31 mouse cellular contexts compared by ENCODE assay signal in genomic region chr16:5183310-5183975, GRCm38 (mm10). TPM values are rescaled to one million over a fixed set of nuclear protein-coding genes. Genes with fewer than 3 reads are reported as not detected.
DNase-seq lines count a peak whose midpoint lies in the region; ATAC-seq and TF ChIP-seq lines count a peak whose summit lies in the region.
"Had no signal": no experiment of that assay in that cellular context is flagged by ENCODE, and none has a peak within 500 bp of the region (broad histone marks: within the 10 kb centered on the region; RNA-seq: fewer than 3 reads in every experiment).

No protein-coding gene starts in this region.

- no peak overlapping the region for H3K4me2 ChIP-seq in hindbrain, postnatal 0 days (ENCODE audit: low read depth, low read length)
- no peak overlapping the region for H3K4me2 ChIP-seq in hindbrain, embryonic 11.5 days (replicated peaks; ENCODE audit: low read depth, low read length)
- no peak overlapping the region for H3K4me2 ChIP-seq in embryonic facial prominence, embryonic 15.5 days (replicated peaks)
- no peak overlapping the region for H3K4me2 ChIP-seq in heart, embryonic 12.5 days
- H3K4me2 ChIP-seq: embryonic facial prominence, embryonic 12.5 days; intestine, embryonic 15.5 days; limb, embryonic 15.5 days; liver, embryonic 13.5 days; midbrain, embryonic 15.5 days; neural tube, embryonic 12.5 days had no signal

- H3K9ac ChIP-seq in hindbrain, postnatal 0 days (replicated peaks; ENCODE audit: low read length): no peak overlapping the region
- H3K9ac ChIP-seq in hindbrain, embryonic 11.5 days (ENCODE audit: low read depth, low read length): no peak overlapping the region
- no peak overlapping the region for H3K9ac ChIP-seq in embryonic facial prominence, embryonic 15.5 days
- H3K9ac ChIP-seq in heart, embryonic 12.5 days: no peak overlapping the region
- H3K9ac ChIP-seq: embryonic facial prominence, embryonic 12.5 days; intestine, embryonic 15.5 days; limb, embryonic 15.5 days; liver, embryonic 13.5 days; midbrain, embryonic 15.5 days; neural tube, embryonic 12.5 days had no signal

- DNase-seq in hindbrain, postnatal 0 days (ENCODE audit: low spot score): peak; percentile 20
- no peak for DNase-seq in hindbrain, embryonic 11.5 days (ENCODE audit: low spot score)
- peak; percentile 45 to 50 for DNase-seq in cerebellum, adult 2 months
- DNase-seq in cerebellum, adult 9-11 months: peak; percentile 61
- no peak for DNase-seq in urinary bladder, postnatal 25 days (ENCODE audit: low spot score)
- DNase-seq: B cell, adult 2 months; heart, postnatal 14 days; kidney, adult 2 months; kidney, postnatal 36 days; liver, embryonic 13.5 days; lung, adult 18-20 months; lung, postnatal 10 days; right cerebral cortex, adult 18-20 months; right cerebral cortex, postnatal 4 days; thymus, adult 2 months; thymus, postnatal 36 days had no signal

- no peaks in the 10 kb centered on the region for H3K9me3 ChIP-seq in hindbrain, postnatal 0 days (ENCODE audit: low read length)
- no peaks in the 10 kb centered on the region for H3K9me3 ChIP-seq in hindbrain, embryonic 11.5 days (ENCODE audit: control insufficient read depth, low read length)
- H3K9me3 ChIP-seq in embryonic facial prominence, embryonic 15.5 days (replicated peaks): no peaks in the 10 kb centered on the region
- H3K9me3 ChIP-seq in heart, embryonic 12.5 days (replicated peaks): no peaks in the 10 kb centered on the region
- H3K9me3 ChIP-seq: embryonic facial prominence, embryonic 12.5 days; hindbrain, embryonic 10.5 days; intestine, embryonic 15.5 days; limb, embryonic 10.5 days; limb, embryonic 15.5 days; liver, embryonic 13.5 days; midbrain, embryonic 15.5 days; neural tube, embryonic 12.5 days had no signal

- TF ChIP-seq POLR2A in cerebellum, adult 2 months (IDR thresholded peaks at IDR 0.05; ENCODE audit: borderline replicate concordance, insufficient read depth, low read length): no peak

- no peak overlapping the region for H3K4me3 ChIP-seq in hindbrain, postnatal 0 days (ENCODE audit: low read length)
- no peak overlapping the region for H3K4me3 ChIP-seq in hindbrain, embryonic 11.5 days (ENCODE audit: low read depth, low read length)
- no peak overlapping the region for H3K4me3 ChIP-seq in cerebellum, adult 2 months (replicated peaks; ENCODE audit: insufficient read depth, low read depth, low read length)
- H3K4me3 ChIP-seq in embryonic facial prominence, embryonic 15.5 days (replicated peaks): no peak overlapping the region
- no peak overlapping the region for H3K4me3 ChIP-seq in heart, embryonic 12.5 days
- H3K4me3 ChIP-seq: embryonic facial prominence, embryonic 12.5 days; erythroblast, embryonic 14.5 days; hindbrain, embryonic 10.5 days; intestine, embryonic 15.5 days; layer of hippocampus, adult 2 months; limb, embryonic 10.5 days; limb, embryonic 15.5 days; liver, embryonic 13.5 days; midbrain, embryonic 15.5 days; neural tube, embryonic 12.5 days had no signal

- WGBS in hindbrain, postnatal 0 days: 65% methylated on average over 18 of the region's 18 CpGs
- WGBS in hindbrain, embryonic 11.5 days: 86% methylated on average over 18 of the region's 18 CpGs
- 24% methylated on average over 18 of the region's 18 CpGs for WGBS in cerebellum, adult 2 months
- 81% methylated on average over 18 of the region's 18 CpGs for WGBS in embryonic facial prominence, embryonic 15.5 days
- 78% methylated on average over 18 of the region's 18 CpGs for WGBS in heart, embryonic 12.5 days

- no peak for ATAC-seq in hindbrain, postnatal 0 days
- no peak for ATAC-seq in hindbrain, embryonic 11.5 days (ENCODE audit: low FRiP score)
- peak; percentile 27; the same call in 1 of the 2 replicates for ATAC-seq in embryonic facial prominence, embryonic 15.5 days (ENCODE audit: insufficient number of reproducible peaks, low FRiP score, low TSS enrichment, low read depth)
- no peak for ATAC-seq in heart, embryonic 12.5 days (ENCODE audit: insufficient number of reproducible peaks, low FRiP score)
- ATAC-seq: activated CD4-positive, CD25-positive, alpha-beta regulatory T cell, adult 4 months; hindbrain, embryonic 16.5 days; intestine, embryonic 15.5 days; midbrain, embryonic 15.5 days had no signal

- H3K4me1 ChIP-seq in hindbrain, postnatal 0 days (ENCODE audit: insufficient read depth, low read length): no peaks in the 10 kb centered on the region
- no peaks in the 10 kb centered on the region for H3K4me1 ChIP-seq in hindbrain, embryonic 11.5 days (replicated peaks; ENCODE audit: control insufficient read depth, insufficient read depth, low read length)
- H3K4me1 ChIP-seq in cerebellum, adult 2 months (ENCODE audit: control insufficient read depth, insufficient read depth, low read length): peaks cover 34% of the 10 kb centered on the region
- H3K4me1 ChIP-seq in embryonic facial prominence, embryonic 15.5 days: no peaks in the 10 kb centered on the region
- H3K4me1 ChIP-seq in heart, embryonic 12.5 days (replicated peaks): peaks cover 9% of the 10 kb centered on the region
- H3K4me1 ChIP-seq: embryonic facial prominence, embryonic 12.5 days; intestine, embryonic 15.5 days; limb, embryonic 10.5 days; limb, embryonic 15.5 days; liver, embryonic 13.5 days; midbrain, embryonic 15.5 days; neural tube, embryonic 12.5 days had no signal

- H3K27me3 ChIP-seq in hindbrain, postnatal 0 days (ENCODE audit: insufficient read depth, low read length): no peaks in the 10 kb centered on the region
- no peaks in the 10 kb centered on the region for H3K27me3 ChIP-seq in hindbrain, embryonic 11.5 days (ENCODE audit: control insufficient read depth, insufficient read depth, low read length)
- H3K27me3 ChIP-seq in cerebellum, adult 2 months (ENCODE audit: control insufficient read depth, insufficient read depth, low read length): no peaks in the 10 kb centered on the region
- no peaks in the 10 kb centered on the region; the same call in 1 of the 2 replicates for H3K27me3 ChIP-seq in embryonic facial prominence, embryonic 15.5 days
- H3K27me3 ChIP-seq in heart, embryonic 12.5 days (replicated peaks): peaks cover 29% of the 10 kb centered on the region
- H3K27me3 ChIP-seq: embryonic facial prominence, embryonic 12.5 days; intestine, embryonic 15.5 days; liver, embryonic 13.5 days; midbrain, embryonic 15.5 days; neural tube, embryonic 12.5 days had no signal

- no peak overlapping the region for H3K27ac ChIP-seq in hindbrain, postnatal 0 days
- no peak overlapping the region for H3K27ac ChIP-seq in hindbrain, embryonic 11.5 days (ENCODE audit: low read depth, low read length)
- H3K27ac ChIP-seq in cerebellum, adult 2 months (ENCODE audit: insufficient read depth, low read length): no peak overlapping the region
- no peak overlapping the region for H3K27ac ChIP-seq in embryonic facial prominence, embryonic 15.5 days (replicated peaks)
- no peak overlapping the region for H3K27ac ChIP-seq in heart, embryonic 12.5 days (ENCODE audit: poor library complexity, severe bottlenecking)
- H3K27ac ChIP-seq: embryonic facial prominence, embryonic 12.5 days; hindbrain, embryonic 10.5 days; intestine, embryonic 15.5 days; layer of hippocampus, adult 2 months; limb, embryonic 10.5 days; limb, embryonic 15.5 days; liver, embryonic 13.5 days; macrophage; midbrain, embryonic 15.5 days; neural tube, embryonic 12.5 days had no signal

- no peak for TF ChIP-seq CTCF in hindbrain, postnatal 0 days (IDR thresholded peaks at IDR 0.05; ENCODE audit: low read depth)
- TF ChIP-seq CTCF in cerebellum, adult 2 months (IDR thresholded peaks at IDR 0.05; ENCODE audit: borderline replicate concordance, insufficient read depth, low read depth, low read length): no peak

- H3K36me3 ChIP-seq in hindbrain, postnatal 0 days (ENCODE audit: insufficient read depth, low read length): no peaks in the 10 kb centered on the region
- H3K36me3 ChIP-seq in hindbrain, embryonic 11.5 days (ENCODE audit: control insufficient read depth, insufficient read depth, low read length): no peaks in the 10 kb centered on the region
- H3K36me3 ChIP-seq in embryonic facial prominence, embryonic 15.5 days: no peaks in the 10 kb centered on the region
- H3K36me3 ChIP-seq in heart, embryonic 12.5 days: no peaks in the 10 kb centered on the region
- H3K36me3 ChIP-seq: embryonic facial prominence, embryonic 12.5 days; hindbrain, embryonic 10.5 days; intestine, embryonic 15.5 days; limb, embryonic 10.5 days; limb, embryonic 15.5 days; liver, embryonic 13.5 days; midbrain, embryonic 15.5 days; neural tube, embryonic 12.5 days had no signal

RNA-seq across cellular contexts. Expression of gene Nagpa, which starts 20.4 kb away (rescaled TPM):
- total RNA-seq in hindbrain, postnatal 0 days (2014; rRNA removed): 8.5 and 10.0 TPM in 2 replicates
- 7.4 and 8.6 TPM in 2 replicates for polyA plus RNA-seq in hindbrain, postnatal 0 days (2015; fragmentation: Nextera tagmentation; extraction: Ambion mirVana)
- 9.8 and 10.4 TPM in 2 replicates for polyA plus RNA-seq in hindbrain, embryonic 11.5 days (2014; fragmentation: Nextera tagmentation; extraction: Ambion mirVana)
- 21.1 and 21.3 TPM in 2 replicates for polyA plus RNA-seq in cerebellum, adult 2 months (2012; rRNA removed)
- polyA plus RNA-seq in embryonic facial prominence, embryonic 15.5 days (2015; fragmentation: Nextera tagmentation; extraction: Ambion mirVana): 21.1 and 21.7 TPM in 2 replicates
- 14.0 and 15.4 TPM in 2 replicates for polyA plus RNA-seq in heart, embryonic 12.5 days (2016; fragmentation: Nextera tagmentation; extraction: Ambion mirVana)

RNA-seq across cellular contexts. Expression of gene Sec14l5, which starts 36.5 kb away (rescaled TPM):
- total RNA-seq in hindbrain, postnatal 0 days (2014; rRNA removed): 0.21 and 0.29 TPM in 2 replicates
- 0.09 and 0.18 TPM in 2 replicates for polyA plus RNA-seq in hindbrain, postnatal 0 days (2015; fragmentation: Nextera tagmentation; extraction: Ambion mirVana)
- polyA plus RNA-seq in hindbrain, embryonic 11.5 days (2014; fragmentation: Nextera tagmentation; extraction: Ambion mirVana): 0.54 and 0.62 TPM in 2 replicates
- polyA plus RNA-seq in cerebellum, adult 2 months (2012; rRNA removed): 19.6 and 25.4 TPM in 2 replicates
- 0.35 TPM in 2 replicates for polyA plus RNA-seq in embryonic facial prominence, embryonic 15.5 days (2015; fragmentation: Nextera tagmentation; extraction: Ambion mirVana)
- polyA plus RNA-seq in heart, embryonic 12.5 days (2016; fragmentation: Nextera tagmentation; extraction: Ambion mirVana): not detected in 2 replicates
- total RNA-seq: megakaryocyte-erythroid progenitor cell, adult 5-6 weeks had no signal
- polyA plus RNA-seq: activated CD4-positive, CD25-positive, alpha-beta regulatory T cell, adult 4 months; erythroblast, embryonic 14.5 days; limb, embryonic 10.5 days; liver, embryonic 13.5 days; macrophage had no signal

RNA-seq across cellular contexts. Expression of gene AU021092, which starts 38.7 kb away (rescaled TPM):
- 16.7 and 18.6 TPM in 2 replicates for total RNA-seq in hindbrain, postnatal 0 days (2014; rRNA removed)
- polyA plus RNA-seq in hindbrain, postnatal 0 days (2015; fragmentation: Nextera tagmentation; extraction: Ambion mirVana): 8.3 and 9.6 TPM in 2 replicates
- 5.3 and 7.0 TPM in 2 replicates for polyA plus RNA-seq in hindbrain, embryonic 11.5 days (2014; fragmentation: Nextera tagmentation; extraction: Ambion mirVana)
- 5.5 and 6.1 TPM in 2 replicates for polyA plus RNA-seq in cerebellum, adult 2 months (2012; rRNA removed)
- polyA plus RNA-seq in embryonic facial prominence, embryonic 15.5 days (2015; fragmentation: Nextera tagmentation; extraction: Ambion mirVana): 9.0 and 12.0 TPM in 2 replicates
- 2.5 and 3.2 TPM in 2 replicates for polyA plus RNA-seq in heart, embryonic 12.5 days (2016; fragmentation: Nextera tagmentation; extraction: Ambion mirVana)
- total RNA-seq: megakaryocyte-erythroid progenitor cell, adult 5-6 weeks had no signal
- polyA plus RNA-seq: activated CD4-positive, CD25-positive, alpha-beta regulatory T cell, adult 4 months; erythroblast, embryonic 14.5 days; macrophage had no signal

RNA-seq across cellular contexts. Expression of gene Alg1, which starts 50.0 kb away (rescaled TPM):
- 44.4 and 53.7 TPM in 2 replicates for total RNA-seq in hindbrain, postnatal 0 days (2014; rRNA removed)
- polyA plus RNA-seq in hindbrain, postnatal 0 days (2015; fragmentation: Nextera tagmentation; extraction: Ambion mirVana): 38.9 and 40.6 TPM in 2 replicates
- 25.5 and 28.1 TPM in 2 replicates for polyA plus RNA-seq in hindbrain, embryonic 11.5 days (2014; fragmentation: Nextera tagmentation; extraction: Ambion mirVana)
- polyA plus RNA-seq in cerebellum, adult 2 months (2012; rRNA removed): 65.3 and 70.6 TPM in 2 replicates
- polyA plus RNA-seq in embryonic facial prominence, embryonic 15.5 days (2015; fragmentation: Nextera tagmentation; extraction: Ambion mirVana): 36.2 and 38.5 TPM in 2 replicates
- polyA plus RNA-seq in heart, embryonic 12.5 days (2016; fragmentation: Nextera tagmentation; extraction: Ambion mirVana): 23.9 and 24.6 TPM in 2 replicates

RNA-seq across cellular contexts. Expression of gene Ppl, which starts 51.2 kb away (rescaled TPM):
- 0.07 and 0.16 TPM in 2 replicates for total RNA-seq in hindbrain, postnatal 0 days (2014; rRNA removed)
- polyA plus RNA-seq in hindbrain, postnatal 0 days (2015; fragmentation: Nextera tagmentation; extraction: Ambion mirVana): 0.13 and 0.16 TPM in 2 replicates
- 0.81 and 1.2 TPM in 2 replicates for polyA plus RNA-seq in hindbrain, embryonic 11.5 days (2014; fragmentation: Nextera tagmentation; extraction: Ambion mirVana)
- 0.87 and 0.88 TPM in 2 replicates for polyA plus RNA-seq in cerebellum, adult 2 months (2012; rRNA removed)
- 45.8 and 52.3 TPM in 2 replicates for polyA plus RNA-seq in embryonic facial prominence, embryonic 15.5 days (2015; fragmentation: Nextera tagmentation; extraction: Ambion mirVana)
- 1.5 and 2.1 TPM in 2 replicates for polyA plus RNA-seq in heart, embryonic 12.5 days (2016; fragmentation: Nextera tagmentation; extraction: Ambion mirVana)
- total RNA-seq: megakaryocyte-erythroid progenitor cell, adult 5-6 weeks had no signal
- polyA plus RNA-seq: macrophage had no signal

Comparison
In these comparisons a context has a peak if more than half of its experiments do, and no peak if none do; other contexts are left out.
1. DNase-seq: peak in hindbrain, postnatal 0 days (single experiment), cerebellum, adult 2 months (2 of 2) and cerebellum, adult 9-11 months (single experiment); none in hindbrain, embryonic 11.5 days (single experiment) and urinary bladder, postnatal 25 days (single experiment).
2. RNA of gene Sec14l5, which starts 36.5 kb away (polyA plus RNA-seq): 19.6 to 25.4 TPM in cerebellum, adult 2 months; 0.54 to 0.62 TPM in hindbrain, embryonic 11.5 days, 0.35 TPM in embryonic facial prominence, embryonic 15.5 days, 0.09 to 0.18 TPM in hindbrain, postnatal 0 days and not detected in heart, embryonic 12.5 days; every median in the first group is over 10 times any median in the second.